Mouse (Mus musculus): ENCODE results near the gene Gstt1.

Gstt1 gene

GRCm38 (mm10) chr10:75780769-75781578 lies 17.4 kb downstream of the Gstt1 start, which contains the start of the genes Gm20441 and Gstt3:
TSS of gene Gm20441 (minus strand) at chr10:75780954.
TSS of gene Gstt3 (minus strand) at chr10:75781414.
- TF ChIP-seq GATA4 (IDR thresholded peaks at IDR 0.05; ENCODE audit: insufficient replicate concordance, low read length): no peak

- no peak for TF ChIP-seq GATA4 (IDR thresholded peaks at IDR 0.05; ENCODE audit: insufficient replicate concordance, low read length)
Observed at GRCm38 (mm10) chr10:75779206-75780174, 18.9 kb downstream of the Gstt1 start.

- no peak for TF ChIP-seq GATA4 (IDR thresholded peaks at IDR 0.05; ENCODE audit: insufficient replicate concordance, low read length)
Observed at GRCm38 (mm10) chr10:75777885-75778284, 20.5 kb downstream of the Gstt1 start.

GRCm38 (mm10) chr10:75776562-75776961 lies 21.8 kb downstream of the Gstt1 start:
- TF ChIP-seq GATA4 (IDR thresholded peaks at IDR 0.05; ENCODE audit: insufficient replicate concordance, low read length): no peak

GRCm38 (mm10) chr10:75774587-75774986 lies 23.8 kb downstream of the Gstt1 start:
- no peak for TF ChIP-seq GATA4 (IDR thresholded peaks at IDR 0.05; ENCODE audit: insufficient replicate concordance, low read length)

GRCm38 (mm10) chr10:75774102-75774501 lies 24.3 kb downstream of the Gstt1 start:
- no peak for TF ChIP-seq GATA4 (IDR thresholded peaks at IDR 0.05; ENCODE audit: insufficient replicate concordance, low read length)

GRCm38 (mm10) chr10:75772795-75773664 lies 25.4 kb downstream of the Gstt1 start, which contains the start of gene Ddt:
TSS of gene Ddt (minus strand) at chr10:75773414.
- no peak for TF ChIP-seq GATA4 (IDR thresholded peaks at IDR 0.05; ENCODE audit: insufficient replicate concordance, low read length)

- TF ChIP-seq GATA4 (IDR thresholded peaks at IDR 0.05; ENCODE audit: insufficient replicate concordance, low read length): no peak
Observed at GRCm38 (mm10) chr10:75766856-75767255, 31.5 kb downstream of the Gstt1 start.

- no peak for TF ChIP-seq GATA4 (IDR thresholded peaks at IDR 0.05; ENCODE audit: insufficient replicate concordance, low read length)
Observed at GRCm38 (mm10) chr10:75764519-75765473, 33.6 kb downstream of the Gstt1 start.

GRCm38 (mm10) chr10:75763682-75764518 lies 34.5 kb downstream of the Gstt1 start, which contains the start of gene Cabin1:
TSS of gene Cabin1 (minus strand) at chr10:75764341.
- TF ChIP-seq GATA4 (IDR thresholded peaks at IDR 0.05; ENCODE audit: insufficient replicate concordance, low read length): peak; percentile 67; the same call in 1 of the 2 replicates

- no peak for TF ChIP-seq GATA4 (IDR thresholded peaks at IDR 0.05; ENCODE audit: insufficient replicate concordance, low read length)
Observed at GRCm38 (mm10) chr10:75762413-75762812, 36.0 kb downstream of the Gstt1 start.

GRCm38 (mm10) chr10:75760311-75760710 lies 38.1 kb downstream of the Gstt1 start:
- TF ChIP-seq GATA4 (IDR thresholded peaks at IDR 0.05; ENCODE audit: insufficient replicate concordance, low read length): no peak

Measured in liver, adult (tissue).